Mouse (Mus musculus) lung, postnatal 0 days (tissue): Measurements from ENCODE around the gene Cdk19.

ENCODE experiments used
- CTCF ChIP-seq: IDR thresholded peaks from 2 replicates; pipeline ENCODE4 v1.5.1; 2016; ENCODE audit warnings: antibody characterized with exemption, mild to moderate bottlenecking
- EP300 ChIP-seq: IDR thresholded peaks from 2 replicates; pipeline ENCODE4 v1.6.1; 2016; ENCODE audit warnings: antibody characterized with exemption, mild to moderate bottlenecking, control low read depth

GRCm38 (mm10) chr10:40376286-40376685, 36.9 kb downstream of the Cdk19 start:
- TF ChIP-seq CTCF, result no peak
- no peak for TF ChIP-seq EP300
